Mouse (Mus musculus) left cerebral cortex, postnatal 4 days (tissue): ENCODE data around the gene Ush2a. TPM values are rescaled to one million over a fixed set of nuclear protein-coding genes. Genes with fewer than 3 reads are reported as not detected.

Source experiments
- DNase-seq: peaks from one replicate; pipeline ENCODE4 v3.0.0-alpha.2; 2022
- intact Hi-C: fragments of 180-260 bp; cut with DNase I; formaldehyde crosslinking; loops from one replicate; pipeline ENCODE4 v1.15.1; 2025
- total RNA-seq, 2 experiments: library from RNA; stranded (reverse); gene quantifications; 2 replicates each; pipeline ENCODE4 v1.2.3; 2021

The Ush2a gene
- total RNA-seq, 2 experiments from 2014 or later = 0.08 to 0.38 TPM

DNA sequence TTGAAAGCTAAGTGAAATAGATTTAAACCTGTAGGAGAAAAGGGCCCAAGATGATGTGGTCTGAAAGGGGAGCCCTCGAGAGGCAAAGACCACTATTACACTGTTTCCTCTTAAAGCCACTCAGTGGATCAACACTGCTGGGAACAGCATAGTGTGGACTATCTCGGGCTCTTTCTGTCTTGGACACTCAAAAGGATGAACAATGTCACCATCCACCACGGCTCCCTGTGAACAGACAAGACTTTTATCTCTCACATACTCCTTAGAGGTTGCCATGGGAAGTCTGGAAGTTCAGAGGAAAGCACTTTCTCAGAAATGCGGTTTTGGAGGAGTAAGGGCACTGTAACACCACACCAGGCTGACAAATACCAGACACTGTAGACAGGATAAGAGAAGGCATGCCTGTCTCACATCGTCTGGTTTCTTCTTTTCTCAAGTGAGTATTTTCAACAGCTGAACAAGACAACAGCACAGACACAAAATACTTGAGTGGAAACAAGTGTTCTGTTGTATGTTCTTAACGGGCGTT lies 124.0 kb downstream of the Ush2a start:
- intact Hi-C loops = no loop called here
- no peak for DNase-seq

DNA sequence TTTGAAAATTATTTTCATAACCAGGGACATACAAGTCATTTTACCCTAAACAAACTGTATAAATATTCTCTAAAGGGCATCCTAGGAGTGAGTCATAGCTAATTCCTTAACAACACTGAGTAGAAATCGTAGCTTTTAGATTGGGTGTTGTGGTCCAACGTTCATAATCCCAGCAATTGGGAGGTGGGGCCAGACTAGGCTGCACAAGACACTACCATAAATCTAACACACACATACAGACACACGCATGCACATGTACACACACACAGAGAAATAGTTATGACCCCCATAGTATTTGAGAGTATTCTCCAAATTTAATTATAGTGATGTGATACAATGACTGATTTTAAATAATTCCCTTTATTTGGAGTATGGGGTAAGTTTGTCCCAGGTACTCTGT lies 125.5 kb downstream of the Ush2a start:
- intact Hi-C loops = no loop called here
- DNase-seq = no peak

DNA sequence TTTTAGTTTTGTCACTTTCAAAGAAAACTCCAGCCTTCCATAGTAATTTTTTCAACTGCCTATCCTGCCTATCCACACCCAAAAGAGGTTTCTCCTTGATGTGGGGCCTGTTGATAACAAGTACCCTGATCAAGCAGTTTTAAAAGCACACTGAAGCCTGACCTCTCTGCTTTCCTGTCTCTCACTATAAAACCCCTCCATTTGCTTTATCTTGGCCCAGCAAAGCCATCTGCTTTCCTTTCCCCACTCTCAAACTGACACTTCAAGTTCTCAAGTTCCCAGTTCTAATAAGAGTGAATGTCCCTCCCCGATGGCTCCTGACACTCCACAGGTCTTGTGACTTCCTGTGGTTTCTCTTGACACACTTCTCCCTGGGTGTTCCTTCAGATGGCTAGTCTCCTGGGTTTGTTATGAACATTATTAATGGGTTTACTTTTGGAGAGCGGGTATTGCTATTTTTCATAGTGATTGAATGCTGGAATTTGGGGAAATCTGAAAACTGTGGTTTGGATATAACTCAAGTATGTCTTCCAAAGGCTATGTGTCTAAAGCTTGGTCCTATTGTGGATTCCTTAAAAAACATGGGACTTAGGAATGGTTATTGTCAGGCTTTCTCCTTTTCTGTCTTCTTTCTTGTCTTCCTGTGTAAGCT lies 126.1 kb downstream of the Ush2a start:
- intact Hi-C loops = no loop called here
- no peak for DNase-seq

DNA sequence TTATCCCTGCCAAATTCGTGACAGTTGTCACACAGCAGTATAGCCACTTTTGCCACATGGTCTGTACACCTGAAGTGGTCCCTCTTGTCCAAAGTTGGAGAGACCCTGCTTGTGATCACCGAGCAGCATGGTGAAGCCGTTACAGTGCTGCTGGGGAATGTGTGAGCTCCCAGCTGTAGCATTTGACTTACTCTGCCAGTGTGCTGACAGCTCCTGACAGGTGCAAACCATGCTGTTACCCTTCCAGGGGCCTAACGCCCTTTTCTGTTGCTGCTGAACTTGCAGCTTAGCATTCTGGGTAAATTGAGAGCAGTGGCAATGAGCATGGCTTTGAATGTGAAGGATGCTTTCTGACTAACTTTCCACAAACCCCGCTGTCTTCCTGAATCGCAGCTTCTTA lies 128.3 kb downstream of the Ush2a start:
- intact Hi-C loops = no loop called here
- DNase-seq = no peak

DNA sequence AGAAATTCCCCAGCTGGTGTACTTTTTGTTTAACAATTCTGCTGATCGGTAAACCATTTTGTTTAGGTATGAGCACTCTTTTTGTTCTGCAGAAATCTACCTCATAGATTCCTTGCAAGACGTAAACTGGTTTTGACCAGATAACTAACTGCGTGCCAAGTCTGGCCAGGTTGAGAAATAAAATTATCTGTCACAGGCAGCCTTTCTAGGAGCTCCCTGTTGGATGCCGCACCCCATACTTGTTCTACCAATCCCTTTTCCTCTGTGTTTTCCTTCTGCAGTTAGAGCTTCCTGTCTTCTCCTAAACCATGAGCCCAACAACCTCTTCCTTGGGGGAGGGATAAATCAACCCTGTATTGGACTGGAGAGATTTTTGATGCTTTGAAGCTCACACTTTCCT lies 145.4 kb downstream of the Ush2a start:
- DNase-seq = no peak
- intact Hi-C loops = no loop called here

DNA sequence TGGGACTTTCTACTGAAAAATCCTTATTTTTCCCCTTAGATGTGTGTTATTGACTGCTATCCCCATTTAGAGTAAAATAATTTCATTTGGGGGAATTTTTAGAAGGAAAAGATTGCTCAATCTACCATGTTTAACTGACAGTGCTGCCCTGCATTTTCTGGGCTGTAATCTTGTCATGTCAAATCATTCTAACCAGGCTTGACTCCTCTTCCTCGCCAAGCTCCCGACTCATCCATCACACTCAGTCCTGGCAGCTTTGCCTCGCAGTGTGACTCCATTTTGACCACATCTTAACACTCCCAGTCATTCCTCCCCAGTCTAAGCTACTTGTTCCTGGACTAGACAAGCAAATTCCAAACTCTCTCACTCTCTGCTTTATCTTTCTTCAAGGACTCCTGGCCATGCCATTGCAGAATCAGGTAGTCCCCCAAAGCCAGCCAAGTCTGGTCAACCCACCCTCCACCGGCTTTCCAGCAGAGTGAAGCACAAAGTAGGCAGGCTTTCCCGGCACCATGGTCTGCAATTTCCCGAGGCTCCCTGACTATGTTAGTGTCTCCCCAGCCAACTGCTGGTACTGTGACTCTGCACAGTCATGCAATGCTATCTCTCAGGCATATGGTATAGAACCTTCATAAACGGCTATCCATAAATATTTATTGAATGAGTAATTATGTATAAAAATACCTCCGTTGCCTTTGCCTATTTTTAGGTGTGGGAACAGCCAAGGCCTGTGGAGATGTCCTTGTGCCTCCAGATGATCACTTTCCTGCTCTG lies 146.0 kb downstream of the Ush2a start:
- intact Hi-C loops = no loop called here
- no peak for DNase-seq

- DNase-seq = no peak
- intact Hi-C loops = no loop called here
Observed at GRCm38 (mm10) chr1:188410547-188410946, 148.7 kb downstream of the Ush2a start.

GRCm38 (mm10) chr1:188420543-188420942 lies 158.7 kb downstream of the Ush2a start:
- no peak for DNase-seq
- intact Hi-C loops = no loop called here

DNA sequence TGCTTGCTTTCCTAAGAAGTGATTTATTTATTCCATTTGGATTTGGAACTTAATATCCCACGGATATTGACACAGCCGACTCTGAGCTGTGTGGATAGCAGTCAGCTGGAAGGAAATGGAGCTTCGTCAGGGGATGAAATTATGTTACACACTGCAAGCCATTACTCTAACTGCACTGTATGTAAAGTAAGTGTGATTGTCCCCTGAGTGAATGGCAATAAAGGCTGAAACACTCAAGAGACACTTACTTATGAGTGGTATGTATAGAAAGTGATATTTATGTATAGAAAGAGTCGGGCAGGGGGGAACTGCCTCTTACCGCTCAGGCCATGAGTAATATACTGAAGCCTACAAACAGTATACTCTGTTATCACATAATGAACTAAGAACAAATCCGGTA lies 166.3 kb downstream of the Ush2a start:
- intact Hi-C loops = no loop called here

DNA sequence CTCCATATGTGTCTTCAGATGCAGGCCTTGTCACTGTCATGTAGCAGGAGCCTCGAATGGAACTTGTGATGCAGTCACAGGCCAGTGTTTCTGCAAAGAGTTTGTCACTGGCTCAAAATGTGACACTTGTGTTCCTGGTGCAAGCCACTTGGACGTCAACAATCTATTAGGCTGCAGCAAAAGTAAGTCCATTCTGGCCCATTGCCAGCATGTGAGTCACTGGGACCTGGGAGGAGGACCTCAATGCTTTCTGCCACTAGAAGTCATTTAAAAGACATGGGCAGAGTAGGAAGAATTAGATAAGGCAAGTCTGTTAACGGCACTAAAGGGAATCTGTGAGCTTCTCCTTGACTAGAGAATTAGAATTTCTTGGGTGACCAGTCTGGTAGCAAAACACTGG lies 168.9 kb downstream of the Ush2a start:
- no peak for DNase-seq
- intact Hi-C loops = no loop called here

More for the DNA sequence above, 166.3 kb downstream of the Ush2a start:
- DNase-seq = no peak

GRCm38 (mm10) chr1:188447964-188448363 lies 186.1 kb downstream of the Ush2a start:
- intact Hi-C loops = no loop called here
- DNase-seq = no peak

GRCm38 (mm10) chr1:188456466-188457175 lies 194.8 kb downstream of the Ush2a start:
- intact Hi-C loops = no loop called here
- no peak for DNase-seq

DNA sequence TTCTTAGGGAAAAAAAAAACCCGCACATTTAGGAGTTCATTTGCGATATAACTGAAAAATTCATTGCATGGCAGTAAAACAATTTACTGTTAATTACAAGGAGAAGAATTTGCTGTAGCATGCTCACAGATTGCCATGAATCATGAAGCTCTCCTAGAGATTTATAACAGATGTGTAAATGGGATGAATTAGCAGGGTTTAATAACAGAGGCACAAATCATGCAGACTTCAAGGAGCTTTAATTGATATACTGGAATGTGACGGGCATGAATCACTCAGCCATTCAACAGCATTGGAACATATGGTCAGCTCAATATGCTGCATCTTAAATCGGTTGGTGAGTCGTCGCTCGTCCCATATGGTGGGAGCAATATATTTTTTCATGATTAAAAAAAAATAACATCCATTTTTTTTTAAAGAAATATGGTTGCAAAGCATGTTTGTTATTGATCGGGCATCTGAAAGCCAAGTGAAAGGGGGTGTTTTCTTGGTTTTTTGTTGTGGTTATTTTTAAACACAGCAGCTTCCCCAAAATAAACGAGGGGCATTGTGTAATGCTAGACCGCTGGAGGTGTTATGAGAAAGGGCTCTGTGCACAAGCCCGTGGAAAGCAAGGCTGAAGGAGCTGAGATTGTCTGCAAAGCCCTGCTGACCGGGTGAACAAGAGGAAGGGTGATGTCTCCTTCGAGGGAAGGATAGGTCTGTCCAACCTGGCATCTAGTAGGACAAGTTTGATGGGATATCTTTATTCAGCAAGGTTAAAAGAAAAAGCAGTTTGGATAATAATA lies 195.6 kb downstream of the Ush2a start:
- DNase-seq = no peak
- intact Hi-C loops = no loop called here

- intact Hi-C loops = no loop called here
- no peak for DNase-seq
Observed at GRCm38 (mm10) chr1:188461203-188461602, 199.4 kb downstream of the Ush2a start.

- DNase-seq = no peak
- intact Hi-C loops = no loop called here
Observed at GRCm38 (mm10) chr1:188464653-188465052, 202.8 kb downstream of the Ush2a start.

DNA sequence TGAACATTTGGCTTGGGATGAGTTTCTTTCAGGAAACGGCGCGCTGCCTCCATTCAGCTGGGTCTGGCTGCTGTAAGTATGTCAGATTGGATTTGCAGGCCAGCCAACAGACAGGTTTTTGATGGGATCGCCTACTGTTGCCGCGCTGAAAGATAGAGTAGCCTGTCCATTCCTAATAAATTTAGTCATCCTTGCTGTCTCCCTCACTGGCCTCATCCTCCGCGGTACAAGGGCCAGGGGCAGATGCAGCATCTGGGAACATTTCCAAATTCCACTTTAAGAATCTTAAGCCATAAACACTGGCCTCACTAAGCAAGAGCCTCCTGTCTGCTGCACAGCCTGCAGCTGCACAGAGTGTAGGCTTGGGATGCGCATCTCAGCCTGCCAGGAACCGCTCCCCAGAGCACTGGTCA lies 206.6 kb downstream of the Ush2a start:
- intact Hi-C loops = no loop called here
- peak; percentile 67 for DNase-seq

DNA sequence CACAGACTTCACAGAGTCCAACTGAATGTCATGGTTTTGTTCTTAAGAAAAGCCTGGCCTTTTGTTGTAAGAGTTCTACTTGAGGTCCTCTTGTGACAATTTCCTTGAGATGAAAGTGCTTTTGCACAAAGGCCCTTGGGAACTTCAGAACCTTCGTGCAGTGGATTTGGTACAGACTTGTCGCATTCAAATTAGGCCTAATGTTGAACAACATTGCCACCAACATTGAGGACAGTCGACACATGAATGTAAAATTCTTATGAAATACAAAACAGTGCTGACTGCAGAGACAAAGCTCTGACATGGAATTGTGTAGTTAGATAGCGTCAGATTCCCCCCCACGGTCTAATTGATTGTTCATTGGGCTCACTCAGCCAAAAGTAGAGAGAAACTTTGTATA lies 243.1 kb downstream of the Ush2a start:
- DNase-seq = no peak
- intact Hi-C loops = no loop called here

- intact Hi-C loops = no loop called here
- DNase-seq = no peak
Observed at GRCm38 (mm10) chr1:188518792-188519191, 257.0 kb downstream of the Ush2a start.

GRCm38 (mm10) chr1:188527451-188527850 lies 265.6 kb downstream of the Ush2a start:
- intact Hi-C loops = no loop called here

DNA sequence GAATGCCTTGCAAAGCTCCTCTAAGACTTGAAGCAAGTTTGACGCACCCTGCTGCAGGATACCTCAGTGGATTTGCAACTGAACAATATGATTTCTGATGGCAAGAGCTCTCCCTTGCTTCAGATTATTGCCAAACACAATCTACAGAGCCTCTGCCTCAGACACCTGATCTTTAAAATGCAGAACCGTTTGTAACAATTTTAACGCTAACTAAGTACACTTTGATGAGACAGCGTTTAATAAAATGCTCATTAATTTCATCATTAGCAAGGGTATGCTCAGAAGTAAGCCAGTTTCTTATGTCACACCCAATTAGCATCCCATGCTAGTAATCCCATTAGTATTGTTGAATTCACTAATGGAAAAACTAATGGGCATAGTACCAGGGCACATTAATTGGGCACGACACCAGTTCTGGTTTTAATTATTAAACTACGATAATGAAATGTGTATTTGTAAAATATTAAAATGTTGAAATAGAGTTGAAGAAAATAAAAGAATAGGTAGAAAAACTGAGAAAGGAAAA lies 267.8 kb downstream of the Ush2a start:
- intact Hi-C loops = no loop called here
- no peak for DNase-seq

More at GRCm38 (mm10) chr1:188527451-188527850, 265.6 kb downstream of the Ush2a start:
- no peak for DNase-seq
